Mouse (Mus musculus): Measurements from ENCODE around the gene Etl4. TPM values are rescaled to one million over a fixed set of nuclear protein-coding genes. Genes with fewer than 3 reads are reported as not detected.

The Etl4 gene
- polyA plus RNA-seq (2012; rRNA removed) (44.9 and 49.5 TPM in 2 replicates), polyA plus RNA-seq (2014; fragmentation: Nextera tagmentation; extraction: Ambion mirVana) (38.3 and 43.2 TPM in 2 replicates)

DNA sequence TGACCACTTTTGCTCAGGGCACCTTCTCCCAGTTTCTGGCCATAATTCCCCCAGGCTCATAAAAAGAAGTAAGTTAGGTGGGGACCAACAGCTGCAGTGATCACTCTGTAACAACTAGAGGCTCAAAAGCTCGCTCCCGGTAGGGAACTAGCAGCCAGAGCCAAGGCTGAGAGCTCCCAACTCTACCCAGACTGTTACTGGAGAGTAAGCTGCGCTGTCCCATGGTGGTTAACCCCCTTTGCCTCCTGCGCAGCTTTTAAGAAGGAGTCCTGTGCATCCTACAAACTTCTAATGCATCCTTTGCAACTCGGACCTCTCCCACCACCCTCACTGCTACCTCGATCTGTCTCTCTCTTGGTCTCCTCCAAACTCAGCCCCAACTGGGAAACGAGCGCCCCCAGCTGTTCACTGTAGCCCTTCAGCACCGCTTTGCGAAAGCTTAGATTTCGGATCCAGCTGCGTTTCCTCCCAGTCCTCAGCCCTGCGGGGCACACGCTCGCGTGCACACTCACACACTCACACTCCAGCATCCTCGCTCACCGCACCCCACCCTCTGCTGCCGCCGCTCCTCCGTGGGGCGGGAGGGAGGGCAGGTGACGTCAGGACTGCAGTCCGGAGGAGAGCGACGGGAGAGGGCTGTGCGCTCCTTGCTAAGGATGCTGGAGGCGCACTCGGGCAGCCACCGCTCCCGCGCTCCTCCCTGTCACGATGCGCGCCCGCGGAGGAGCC, at the start of gene Etl4:
TSS of gene Etl4 (plus strand) at position 610 of the 729 bp plus-strand sequence.
- ATAC-seq (ENCODE audit: low FRiP score, low read depth) = peak; percentile 85
- H3K4me2 ChIP-seq (replicated peaks; ENCODE audit: low read depth, low read length, severe bottlenecking) = peak within 1 kb of the TSS; percentile 94
- 0 out of 2 replicates have a peak, but pooled peaks cover 5% of the 10 kb centered on the region for H3K4me1 ChIP-seq (ENCODE audit: control insufficient read depth, insufficient read depth, low read length)
- under 1% methylated on average over 26 of the region's 37 CpGs for WGBS
- DNase-seq (ENCODE audit: low spot score) = peak; percentile 58
- no peaks in the 10 kb centered on the region for H3K9me3 ChIP-seq (ENCODE audit: control insufficient read depth, low read length)
- H3K36me3 ChIP-seq (ENCODE audit: control insufficient read depth, insufficient read depth, low read length) = no peaks in the 10 kb centered on the region
- H3K27ac ChIP-seq (replicated peaks; ENCODE audit: low read depth, low read length) = no peak within 1 kb of the TSS
- peaks cover 27% of the 10 kb centered on the region; the same call in 1 of the 2 replicates for H3K27me3 ChIP-seq (ENCODE audit: control insufficient read depth, insufficient read depth, low read length)
- H3K4me3 ChIP-seq (replicated peaks; ENCODE audit: low read length) = peak within 1 kb of the TSS; percentile 51
- 0 out of 2 replicates have a peak within 1 kb of the TSS, but pooled peaks have one; percentile 31 for H3K9ac ChIP-seq (ENCODE audit: low read depth, low read length, severe bottlenecking)
- TF ChIP-seq POLR2A (IDR thresholded peaks at IDR 0.05; ENCODE audit: borderline replicate concordance, extremely low read depth, insufficient read depth, insufficient read length) = no peak

GRCm38 (mm10) chr2:19869167-19869566, 40.4 kb upstream of the Etl4 start:
- Histone ChIP-seq H3K9ac (ENCODE audit: low read depth, low read length, severe bottlenecking) (no peak overlapping the region), H3K4me3 (replicated peaks; ENCODE audit: low read length) (no peak overlapping the region), H3K4me1 (ENCODE audit: control insufficient read depth, insufficient read depth, low read length) (no peaks in the 10 kb centered on the region), H3K27me3 (ENCODE audit: control insufficient read depth, insufficient read depth, low read length) (no peaks in the 10 kb centered on the region), H3K36me3 (ENCODE audit: control insufficient read depth, insufficient read depth, low read length) (no peaks in the 10 kb centered on the region), H3K27ac (replicated peaks; ENCODE audit: low read depth, low read length) (no peak overlapping the region), H3K4me2 (replicated peaks; ENCODE audit: low read depth, low read length, severe bottlenecking) (no peak overlapping the region), H3K9me3 (ENCODE audit: control insufficient read depth, low read length) (no peaks in the 10 kb centered on the region)
- ATAC-seq (ENCODE audit: low FRiP score, low read depth) (no peak), DNase-seq (ENCODE audit: low spot score) (no peak)
- TF ChIP-seq POLR2A (IDR thresholded peaks at IDR 0.05; ENCODE audit: borderline replicate concordance, extremely low read depth, insufficient read depth, insufficient read length) = no peak

- no peak overlapping the region for H3K9ac ChIP-seq (ENCODE audit: low read depth, low read length, severe bottlenecking)
- no peak overlapping the region for H3K4me2 ChIP-seq (replicated peaks; ENCODE audit: low read depth, low read length, severe bottlenecking)
- TF ChIP-seq POLR2A (IDR thresholded peaks at IDR 0.05; ENCODE audit: borderline replicate concordance, extremely low read depth, insufficient read depth, insufficient read length) = no peak
- ATAC-seq (ENCODE audit: low FRiP score, low read depth) = no peak
- no peaks in the 10 kb centered on the region for H3K36me3 ChIP-seq (ENCODE audit: control insufficient read depth, insufficient read depth, low read length)
- H3K4me1 ChIP-seq (ENCODE audit: control insufficient read depth, insufficient read depth, low read length) = no peaks in the 10 kb centered on the region
- 45% methylated on average over 1 of the region's 1 CpGs for WGBS
- DNase-seq (ENCODE audit: low spot score) = peak; percentile 71
- H3K27me3 ChIP-seq (ENCODE audit: control insufficient read depth, insufficient read depth, low read length) = no peaks in the 10 kb centered on the region
- no peak overlapping the region for H3K4me3 ChIP-seq (replicated peaks; ENCODE audit: low read length)
- no peaks in the 10 kb centered on the region for H3K9me3 ChIP-seq (ENCODE audit: control insufficient read depth, low read length)
- H3K27ac ChIP-seq (replicated peaks; ENCODE audit: low read depth, low read length) = no peak overlapping the region
These were observed 37.7 kb upstream of the Etl4 start for GRCm38 (mm10) chr2:19871881-19872280.

- no peaks in the 10 kb centered on the region for H3K36me3 ChIP-seq (ENCODE audit: control insufficient read depth, insufficient read depth, low read length)
- TF ChIP-seq POLR2A (IDR thresholded peaks at IDR 0.05; ENCODE audit: borderline replicate concordance, extremely low read depth, insufficient read depth, insufficient read length) = no peak
- no peaks in the 10 kb centered on the region for H3K27me3 ChIP-seq (ENCODE audit: control insufficient read depth, insufficient read depth, low read length)
- no peaks in the 10 kb centered on the region for H3K9me3 ChIP-seq (ENCODE audit: control insufficient read depth, low read length)
- DNase-seq (ENCODE audit: low spot score) = no peak
- no peak overlapping the region for H3K4me3 ChIP-seq (replicated peaks; ENCODE audit: low read length)
- H3K9ac ChIP-seq (ENCODE audit: low read depth, low read length, severe bottlenecking) = no peak overlapping the region
- 34% methylated on average over 4 of the region's 4 CpGs for WGBS
- ATAC-seq (ENCODE audit: low FRiP score, low read depth) = no peak
- H3K27ac ChIP-seq (replicated peaks; ENCODE audit: low read depth, low read length) = no peak overlapping the region
- H3K4me1 ChIP-seq (ENCODE audit: control insufficient read depth, insufficient read depth, low read length) = no peaks in the 10 kb centered on the region
- no peak overlapping the region for H3K4me2 ChIP-seq (replicated peaks; ENCODE audit: low read depth, low read length, severe bottlenecking)
These were observed 18.7 kb upstream of the Etl4 start for GRCm38 (mm10) chr2:19890875-19891274.

GRCm38 (mm10) chr2:19909900-19910780, 560 bp downstream of the Etl4 start:
- ATAC-seq (ENCODE audit: low FRiP score, low read depth) (peak; percentile 48; the same call in 1 of the 2 replicates), DNase-seq (ENCODE audit: low spot score) (no peak)
- H3K9ac ChIP-seq (ENCODE audit: low read depth, low read length, severe bottlenecking) = 0 out of 2 replicates have a peak overlapping the region, but pooled peaks have one; percentile 31
- peak overlapping the region; percentile 94 for H3K4me2 ChIP-seq (replicated peaks; ENCODE audit: low read depth, low read length, severe bottlenecking)
- TF ChIP-seq POLR2A (IDR thresholded peaks at IDR 0.05; ENCODE audit: borderline replicate concordance, extremely low read depth, insufficient read depth, insufficient read length) = no peak
- H3K9me3 ChIP-seq (ENCODE audit: control insufficient read depth, low read length) = no peaks in the 10 kb centered on the region
- H3K27ac ChIP-seq (replicated peaks; ENCODE audit: low read depth, low read length) = no peak overlapping the region
- 1% methylated on average over 30 of the region's 31 CpGs for WGBS
- 0 out of 2 replicates have a peak, but pooled peaks cover 5% of the 10 kb centered on the region for H3K4me1 ChIP-seq (ENCODE audit: control insufficient read depth, insufficient read depth, low read length)
- H3K4me3 ChIP-seq (replicated peaks; ENCODE audit: low read length) = peak overlapping the region; percentile 51
- H3K27me3 ChIP-seq (ENCODE audit: control insufficient read depth, insufficient read depth, low read length) = peaks cover 27% of the 10 kb centered on the region; the same call in 1 of the 2 replicates
- no peaks in the 10 kb centered on the region for H3K36me3 ChIP-seq (ENCODE audit: control insufficient read depth, insufficient read depth, low read length)

Data from limb, embryonic 14.5 days (tissue).